Mouse (Mus musculus) spleen, postnatal 10 days (tissue): ENCODE data around the gene Fbf1.

Experiments used
- DNase-seq, 2 experiments: peaks; one replicate each; pipeline ENCODE4 v3.0.0; 2021 to 2022; ENCODE audit warnings: low spot score in 2 of 2

Gene Fbf1

GRCm38 (mm10) chr11:116167884-116168439 is at the start of gene Fbf1:
Fbf1 (minus strand) TSS chr11:116168166.
- DNase-seq = peak; percentile 80 to 96

- DNase-seq = no peak
These were observed 48.6 kb upstream of the Fbf1 start for GRCm38 (mm10) chr11:116216549-116216948.

GRCm38 (mm10) chr11:116215991-116216390 is 48.0 kb upstream of the Fbf1 start:
- DNase-seq = no peak

GRCm38 (mm10) chr11:116215181-116215580 is 47.2 kb upstream of the Fbf1 start:
- peak in 1 of 2 experiments; percentile 68 for DNase-seq

GRCm38 (mm10) chr11:116213877-116214510 is 46.0 kb upstream of the Fbf1 start:
- DNase-seq = no peak

GRCm38 (mm10) chr11:116212847-116213246 is 44.9 kb upstream of the Fbf1 start:
- no peak for DNase-seq

GRCm38 (mm10) chr11:116210696-116211095 is 42.7 kb upstream of the Fbf1 start:
- no peak for DNase-seq

GRCm38 (mm10) chr11:116209257-116209656 is 41.3 kb upstream of the Fbf1 start:
- DNase-seq = no peak

- no peak for DNase-seq
These were observed 40.7 kb upstream of the Fbf1 start for GRCm38 (mm10) chr11:116208660-116209059.

GRCm38 (mm10) chr11:116206678-116207077 is 38.7 kb upstream of the Fbf1 start:
- no peak for DNase-seq

- no peak for DNase-seq
These were observed 35.2 kb upstream of the Fbf1 start for GRCm38 (mm10) chr11:116203150-116203549.

- no peak for DNase-seq
These were observed 33.2 kb upstream of the Fbf1 start for GRCm38 (mm10) chr11:116201151-116201550.

- peak; percentile 95 to 97 for DNase-seq
These were observed 30.9 kb upstream of the Fbf1 start, which contains the start of the genes Ten1 and Acox1 for GRCm38 (mm10) chr11:116198639-116199531. Ten1 (plus strand) TSS chr11:116198855. Acox1 (minus strand) TSS chr11:116199045.

- no peak for DNase-seq
These were observed 30.2 kb upstream of the Fbf1 start for GRCm38 (mm10) chr11:116198132-116198531.

- no peak for DNase-seq
These were observed 29.6 kb upstream of the Fbf1 start for GRCm38 (mm10) chr11:116197584-116197906.

- no peak for DNase-seq
These were observed 29.1 kb upstream of the Fbf1 start for GRCm38 (mm10) chr11:116196866-116197583.

GRCm38 (mm10) chr11:116196336-116196735 is 28.4 kb upstream of the Fbf1 start:
- DNase-seq = no peak

GRCm38 (mm10) chr11:116195252-116195651 is 27.3 kb upstream of the Fbf1 start:
- no peak for DNase-seq

- no peak for DNase-seq
These were observed 26.7 kb upstream of the Fbf1 start for GRCm38 (mm10) chr11:116194619-116195018.

GRCm38 (mm10) chr11:116187226-116187930 is 19.4 kb upstream of the Fbf1 start:
- no peak for DNase-seq

GRCm38 (mm10) chr11:116186360-116186759 is 18.4 kb upstream of the Fbf1 start:
- DNase-seq = no peak
